ENCODE assay signal across 13 mouse cellular contexts in the genomic region with DNA sequence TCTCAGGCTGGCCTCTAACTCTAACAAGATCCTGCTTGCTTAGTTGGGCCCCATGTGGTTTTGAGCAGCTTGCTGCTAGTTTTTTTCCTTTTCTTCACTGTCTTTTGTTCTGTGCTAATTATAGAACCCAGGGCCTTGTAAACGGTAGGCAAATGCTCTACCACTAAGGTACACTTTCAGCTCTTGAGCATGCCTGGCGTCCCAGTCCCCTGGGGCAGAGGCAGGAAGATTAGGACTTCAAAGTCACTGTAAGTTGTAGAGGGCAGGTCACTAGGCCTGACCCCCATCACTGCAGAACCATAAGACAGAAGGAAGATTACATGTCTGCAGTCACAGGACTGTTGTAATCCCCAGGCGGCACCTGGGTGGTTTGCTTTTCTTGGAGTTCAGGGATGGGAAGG. TPM values are rescaled to one million over a fixed set of nuclear protein-coding genes. Genes with fewer than 3 reads are reported as not detected.
DNase-seq lines count a peak whose midpoint lies in the region; ATAC-seq and TF ChIP-seq lines count a peak whose summit lies in the region.
"Had no signal": no experiment of that assay in that cellular context is flagged by ENCODE, and none has a peak within 500 bp of the region (broad histone marks: within the 10 kb centered on the region; RNA-seq: fewer than 3 reads in every experiment).

No protein-coding gene starts in this region.

- no peak for DNase-seq in heart, postnatal 0 days (ENCODE audit: low spot score)
- no peak for DNase-seq in heart, adult 8-10 months (ENCODE audit: low spot score)
- peak; percentile 83 for DNase-seq in CH12.LX (ENCODE audit: extremely low read depth)
- DNase-seq in brain, embryonic 14.5 days (ENCODE audit: low read depth): peak; percentile 7
- peak; percentile 21 for DNase-seq in mesoderm, embryonic 11.5 days (ENCODE audit: low read depth, low spot score)
- no peak for DNase-seq in spleen, adult 18-20 months
- no peak for DNase-seq in layer of hippocampus, adult 11-12 months (ENCODE audit: low spot score)
- DNase-seq: gastrocnemius, postnatal 36 days; right cerebral cortex, postnatal 4 days had no signal

- no peaks in the 10 kb centered on the region for H3K27me3 ChIP-seq in heart, postnatal 0 days (ENCODE audit: control insufficient read depth, insufficient read depth, low read length)
- no peaks in the 10 kb centered on the region for H3K27me3 ChIP-seq in CH12.LX (replicated peaks)

- H3K4me1 ChIP-seq in heart, postnatal 0 days (ENCODE audit: control insufficient read depth, insufficient read depth): no peaks in the 10 kb centered on the region
- H3K4me1 ChIP-seq in CH12.LX (ENCODE audit: control insufficient read depth in 1 of 2, insufficient read depth in 2 of 2): peaks cover 46 to 91% of the 10 kb centered on the region in 2 experiments

- peaks cover 14% of the 10 kb centered on the region for H3K79me2 ChIP-seq in CH12.LX (replicated peaks; ENCODE audit: control insufficient read depth, extremely low read depth, insufficient read depth, poor library complexity, severe bottlenecking)

- TF ChIP-seq EP300 in heart, postnatal 0 days (IDR thresholded peaks at IDR 0.05; ENCODE audit: low read depth): no peak
- peak; percentile 79 for TF ChIP-seq EP300 in CH12.LX (IDR thresholded peaks at IDR 0.05; ENCODE audit: low read length)

- no peak for TF ChIP-seq POLR2A in CH12.LX (IDR thresholded peaks at IDR 0.05; ENCODE audit: low read depth, low read length)
- TF ChIP-seq POLR2A in brain, embryonic 14.5 days (IDR thresholded peaks at IDR 0.05; ENCODE audit: borderline replicate concordance, extremely low read depth, insufficient read depth, insufficient read length, poor library complexity, severe bottlenecking): no peak

- no peak for ATAC-seq in heart, postnatal 0 days (ENCODE audit: insufficient read depth, low read depth)
- ATAC-seq: forebrain, embryonic 16.5 days had no signal

- in situ Hi-C loops in CH12.LX (cut with MboI; ENCODE audit: low pct_ligation_motif_present, low pct_unique_long_range_greater_than_20kb, low sequenced_read_pairs): no loop called here

- no peak overlapping the region for H3K4me3 ChIP-seq in heart, postnatal 0 days (ENCODE audit: low read depth, low read length)
- H3K4me3 ChIP-seq in CH12.LX (replicated peaks in 1 of 3; ENCODE audit: low read depth in 2 of 3, low read length in 2 of 3, poor library complexity in 1 of 3): peak overlapping the region in 1 of 3 experiments; percentile 48

- no peak for TF ChIP-seq CTCF in heart, postnatal 0 days (IDR thresholded peaks at IDR 0.05; ENCODE audit: low read depth)
- no peak for TF ChIP-seq CTCF in CH12.LX (conservative IDR thresholded peaks at IDR 0.05 in 1 of 2, IDR thresholded peaks at IDR 0.05 in 1 of 2; ENCODE audit: low read depth in 2 of 2, low read length in 2 of 2)
- no peak for TF ChIP-seq CTCF in brain, embryonic 14.5 days (IDR thresholded peaks at IDR 0.05; ENCODE audit: borderline replicate concordance, extremely low read depth, insufficient read depth, insufficient read length)

- H3K36me3 ChIP-seq in heart, postnatal 0 days (replicated peaks; ENCODE audit: control insufficient read depth, insufficient read depth, low read length): peaks cover 15% of the 10 kb centered on the region; the same call in 1 of the 2 replicates
- H3K36me3 ChIP-seq in CH12.LX (replicated peaks in 1 of 2; ENCODE audit: control insufficient read depth in 1 of 2, insufficient read depth in 1 of 2, low read length in 1 of 2): peaks cover 16 to 49% of the 10 kb centered on the region in 2 experiments

- peak overlapping the region; percentile 27; the same call in 1 of the 2 replicates for H3K9ac ChIP-seq in heart, postnatal 0 days (replicated peaks; ENCODE audit: low read depth, low read length)
- no peak overlapping the region for H3K9ac ChIP-seq in CH12.LX (ENCODE audit: insufficient read depth, low read depth)

- 22% methylated on average over 3 of the region's 3 CpGs for WGBS in heart, postnatal 0 days

- dilution Hi-C loops in CH12.LX (cut with MboI; ENCODE audit: extremely low pct_ligation_motif_present, extremely low pct_unique_long_range_greater_than_20kb, low sequenced_read_pairs): no loop called here

- H3K27ac ChIP-seq in heart, postnatal 0 days (ENCODE audit: low read depth): peak overlapping the region; percentile 62
- peak overlapping the region; percentile 84 for H3K27ac ChIP-seq in CH12.LX (ENCODE audit: insufficient read depth, low read depth)

- H3K4me2 ChIP-seq in heart, postnatal 0 days (ENCODE audit: low read depth, low read length): no peak overlapping the region
- H3K4me2 ChIP-seq in CH12.LX (ENCODE audit: insufficient read depth, low read depth, poor library complexity, severe bottlenecking): peak overlapping the region; percentile 7

- TF ChIP-seq RAD21 in CH12.LX (IDR thresholded peaks at IDR 0.05; ENCODE audit: low read depth, low read length): no peak; the same call in 1 of the 2 replicates

- H3K9me3 ChIP-seq in heart, postnatal 0 days (replicated peaks; ENCODE audit: control insufficient read depth, low read length): no peaks in the 10 kb centered on the region
- peaks cover 4% of the 10 kb centered on the region for H3K9me3 ChIP-seq in CH12.LX (replicated peaks; ENCODE audit: low read length)

TF ChIP-seq in CH12.LX, 34 proteins besides CTCF, POLR2A, EP300 and RAD21 (continues in another document):
- TF ChIP-seq USF1 (IDR thresholded peaks at IDR 0.05; ENCODE audit: low read depth, low read length) (no peak), SIN3A (IDR thresholded peaks at IDR 0.05; ENCODE audit: low read length) (peak; percentile 87), BHLHE40 (IDR thresholded peaks at IDR 0.05; ENCODE audit: low read depth, low read length) (peak; percentile 77), MYC (IDR thresholded peaks at IDR 0.05; ENCODE audit: low read depth, low read length) (peak; percentile 87), MXI1 (IDR thresholded peaks at IDR 0.05; ENCODE audit: low read depth, low read length) (peak; percentile 76; the same call in 1 of the 2 replicates), JUND (conservative IDR thresholded peaks at IDR 0.05; ENCODE audit: low read depth, low read length) (no peak), POLR2AphosphoS2 (IDR thresholded peaks at IDR 0.05; ENCODE audit: low read depth, low read length) (no peak), KAT2A (IDR thresholded peaks at IDR 0.05; ENCODE audit: insufficient replicate concordance, low read length) (no peak), E2F4 (IDR thresholded peaks at IDR 0.05; ENCODE audit: insufficient replicate concordance, low read depth, low read length) (no peak), UBTF (IDR thresholded peaks at IDR 0.05; ENCODE audit: low read depth, low read length) (no peak), ELF1 (IDR thresholded peaks at IDR 0.05; ENCODE audit: low read depth, low read length) (0 out of 2 replicates have a peak, but pooled peaks have one; percentile 35), IRF4 (IDR thresholded peaks at IDR 0.05; ENCODE audit: low read depth, low read length) (no peak; the same call in none of the 2 replicates), JUN (IDR thresholded peaks at IDR 0.05; ENCODE audit: insufficient read depth, low read depth, low read length) (no peak; the same call in 1 of the 2 replicates), ZMIZ1 (IDR thresholded peaks at IDR 0.05; ENCODE audit: low read depth, low read length) (no peak), MAX (IDR thresholded peaks at IDR 0.05; ENCODE audit: low read length) (peak; percentile 70; the same call in 1 of the 2 replicates)

RNA-seq across cellular contexts. Expression of a gene that starts 8.2 kb away (rescaled TPM):
- total RNA-seq in heart, postnatal 0 days (2014; rRNA removed; ENCODE audit: low replicate concordance): 27.4 and 28.6 TPM in 2 replicates
- polyA plus RNA-seq in heart, postnatal 0 days (2015; fragmentation: Nextera tagmentation; extraction: Ambion mirVana): 14.6 and 15.7 TPM in 2 replicates
- total RNA-seq in heart, adult 8-10 months (2022): 1 to 10 TPM; 6.0 to 7.3 (median 6.8) TPM
- total RNA-seq in CH12.LX (2012; rRNA removed) (20.4 and 22.0 TPM in 2 replicates), CH12.LX (2014; rRNA removed) (14.0 and 16.0 TPM in 2 replicates)
- 35.1 and 43.7 TPM in 2 replicates for polyA plus RNA-seq in CH12.LX (2012; ENCODE audit: insufficient read length, low read depth)
- polyA plus RNA-seq in brain, embryonic 14.5 days (2012; rRNA removed): 26.7 and 28.4 TPM in 2 replicates

RNA-seq across cellular contexts. Expression of a gene that starts 22.9 kb away (rescaled TPM):
- not detected in 2 replicates for total RNA-seq in heart, postnatal 0 days (2014; rRNA removed; ENCODE audit: low replicate concordance)
- polyA plus RNA-seq in heart, postnatal 0 days (2015; fragmentation: Nextera tagmentation; extraction: Ambion mirVana): 0.14 TPM in 1 of 2 replicates, not detected in the other
- not detected for total RNA-seq in heart, adult 8-10 months (2022)
- total RNA-seq in CH12.LX (2012; rRNA removed): 0.13 TPM in 1 of 2 replicates, not detected in the other
- not detected in 2 replicates for total RNA-seq in CH12.LX (2014; rRNA removed)
- not detected in 2 replicates for polyA plus RNA-seq in CH12.LX (2012; ENCODE audit: insufficient read length, low read depth)
- 0.18 and 0.21 TPM in 2 replicates for polyA plus RNA-seq in brain, embryonic 14.5 days (2012; rRNA removed)
- total RNA-seq: gastrocnemius, postnatal 36 days; layer of hippocampus, adult 18-20 months; left cerebral cortex, postnatal 25 days had no signal
- polyA plus RNA-seq: forebrain, embryonic 16.5 days; intestine, embryonic 14.5 days had no signal

RNA-seq across cellular contexts. Expression of a gene that starts 28.4 kb away (rescaled TPM):
- 1.3 and 3.6 TPM in 2 replicates for total RNA-seq in heart, postnatal 0 days (2014; rRNA removed; ENCODE audit: low replicate concordance)
- polyA plus RNA-seq in heart, postnatal 0 days (2015; fragmentation: Nextera tagmentation; extraction: Ambion mirVana): 0.55 and 0.56 TPM in 2 replicates
- total RNA-seq in heart, adult 8-10 months (2022): under 1 TPM in 3 of 4 experiments, not detected in 1; 0.44 to 0.53 (median 0.46) TPM
- 1.7 and 2.0 TPM in 2 replicates for total RNA-seq in CH12.LX (2012; rRNA removed)
- 1.8 and 2.9 TPM in 2 replicates for total RNA-seq in CH12.LX (2014; rRNA removed)
- 1.8 and 1.9 TPM in 2 replicates for polyA plus RNA-seq in CH12.LX (2012; ENCODE audit: insufficient read length, low read depth)
- 2.1 and 5.1 TPM in 2 replicates for polyA plus RNA-seq in brain, embryonic 14.5 days (2012; rRNA removed)

RNA-seq across cellular contexts. Expression of a gene that starts 35.5 kb away (rescaled TPM):
- 40.6 and 47.9 TPM in 2 replicates for total RNA-seq in heart, postnatal 0 days (2014; rRNA removed; ENCODE audit: low replicate concordance)
- polyA plus RNA-seq in heart, postnatal 0 days (2015; fragmentation: Nextera tagmentation; extraction: Ambion mirVana): 21.1 and 24.0 TPM in 2 replicates
- total RNA-seq in heart, adult 8-10 months (2022): 10 to 100 TPM; 13.3 to 26.7 (median 18.2) TPM
- not detected in 2 replicates for total RNA-seq in CH12.LX (2012; rRNA removed)
- total RNA-seq in CH12.LX (2014; rRNA removed): not detected in 2 replicates
- polyA plus RNA-seq in CH12.LX (2012; ENCODE audit: insufficient read length, low read depth): 0.09 TPM in 1 of 2 replicates, not detected in the other
- polyA plus RNA-seq in brain, embryonic 14.5 days (2012; rRNA removed): 0.06 and 0.11 TPM in 2 replicates
- total RNA-seq: gastrocnemius, postnatal 36 days; layer of hippocampus, adult 18-20 months; left cerebral cortex, postnatal 25 days had no signal
- polyA plus RNA-seq: forebrain, embryonic 16.5 days had no signal

RNA-seq across cellular contexts. Expression of a gene that starts 51.5 kb away (rescaled TPM):
- 4.2 TPM in 1 of 2 replicates, not detected in the other for total RNA-seq in heart, postnatal 0 days (2014; rRNA removed; ENCODE audit: low replicate concordance)
- not detected in 2 replicates for polyA plus RNA-seq in heart, postnatal 0 days (2015; fragmentation: Nextera tagmentation; extraction: Ambion mirVana)
- not detected for total RNA-seq in heart, adult 8-10 months (2022)
- total RNA-seq in CH12.LX (2012; rRNA removed): not detected in 2 replicates
- total RNA-seq in CH12.LX (2014; rRNA removed): not detected in 2 replicates
- polyA plus RNA-seq in CH12.LX (2012; ENCODE audit: insufficient read length, low read depth): not detected in 2 replicates
- polyA plus RNA-seq in brain, embryonic 14.5 days (2012; rRNA removed): 0.26 and 0.40 TPM in 2 replicates
- total RNA-seq: gastrocnemius, postnatal 36 days; left cerebral cortex, postnatal 25 days had no signal
- polyA plus RNA-seq: forebrain, embryonic 16.5 days had no signal

Comparison
In these comparisons a context has a peak if more than half of its experiments do, and no peak if none do; other contexts are left out.
1. DNase-seq: peak in CH12.LX (single experiment), brain, embryonic 14.5 days (single experiment) and mesoderm, embryonic 11.5 days (single experiment); none in heart, postnatal 0 days (single experiment), heart, adult 8-10 months (single experiment), spleen, adult 18-20 months (0 of 2) and layer of hippocampus, adult 11-12 months (single experiment).